Mouse (Mus musculus): Measurements from ENCODE around the gene Gna11. TPM values are rescaled to one million over a fixed set of nuclear protein-coding genes. Genes with fewer than 3 reads are reported as not detected.

Gene Gna11
- 100 to 1,000 TPM; 116 to 117 TPM for total RNA-seq (2021)

DNA sequence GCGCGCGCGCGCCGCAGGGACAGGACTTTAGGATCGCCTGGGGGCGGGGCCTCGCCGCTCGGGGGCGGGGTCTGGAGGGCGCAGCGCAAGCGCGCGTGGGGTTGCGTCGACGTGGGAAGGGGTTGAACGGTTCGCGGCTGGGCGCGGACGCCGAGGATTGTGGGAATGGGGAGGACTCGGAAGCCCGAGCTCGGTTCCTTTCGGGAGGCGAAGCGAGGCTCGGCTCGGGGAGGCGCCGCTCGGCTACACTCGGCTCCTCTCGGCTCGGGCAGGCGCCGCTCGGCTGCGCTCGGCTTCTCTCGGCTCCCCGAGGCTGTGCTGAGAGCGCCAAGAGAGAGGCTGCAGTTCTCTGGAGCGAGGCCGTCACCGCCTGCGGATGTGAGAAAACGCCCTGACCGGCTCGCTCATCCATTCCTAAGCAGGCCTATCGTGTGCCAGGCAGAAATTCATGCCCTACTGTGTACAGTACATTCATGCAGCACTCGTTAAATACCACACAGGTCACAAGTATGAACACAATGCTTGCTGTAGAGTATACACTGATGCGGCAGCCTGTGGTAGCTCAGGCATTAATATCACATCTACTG lies at the start of gene Gna11:
TSS of gene Gna11 (minus strand) at position 30 of the 587 bp plus-strand sequence.
- intact Hi-C loops (cut with DNase I), result no loop called here

DNA sequence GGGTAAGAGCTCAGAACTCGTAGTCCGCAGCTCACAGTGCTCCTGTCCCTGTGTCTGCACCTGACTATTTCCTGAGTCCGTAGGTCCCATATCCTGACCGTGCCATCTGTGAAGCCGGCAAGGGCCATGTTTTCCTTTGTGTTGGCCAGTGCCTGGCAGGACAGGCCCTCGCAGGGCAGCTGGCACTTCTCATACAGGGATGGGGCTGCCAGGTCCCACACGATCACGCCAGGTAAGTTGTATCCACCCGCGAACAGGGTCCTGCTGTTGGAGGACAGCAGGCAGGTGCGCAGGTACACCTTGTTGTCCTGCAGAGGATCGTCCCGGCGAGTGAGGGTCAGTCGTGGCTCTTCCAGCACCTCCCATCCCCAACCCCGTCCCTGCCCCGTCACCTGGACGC lies 48.9 kb upstream of the Gna11 start:
- intact Hi-C loops (cut with DNase I), result no loop called here
- DNase-seq, result no peak

More for the DNA sequence above, at the start of gene Gna11:
- DNase-seq, result peak; percentile 100

DNA sequence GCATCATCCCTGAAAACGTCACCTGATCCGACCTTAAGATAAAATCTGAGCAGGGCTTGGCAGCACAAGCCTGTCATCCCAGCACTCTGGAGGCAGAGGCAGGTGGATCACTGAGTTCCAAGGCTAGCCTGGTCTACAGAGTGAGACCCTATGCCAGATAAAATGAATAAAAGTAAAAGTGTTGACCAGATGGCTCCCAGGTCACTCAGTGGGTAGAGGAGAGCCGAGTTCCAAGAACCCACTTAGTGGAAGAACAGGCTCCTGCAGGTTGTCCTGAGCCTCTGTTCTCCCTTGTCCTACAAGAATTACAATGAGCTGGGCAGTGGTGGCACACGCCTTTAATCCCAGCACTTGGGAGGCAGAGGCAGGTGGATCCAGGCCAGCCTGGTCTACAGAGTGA lies 48.2 kb upstream of the Gna11 start:
- DNase-seq, result no peak
- intact Hi-C loops (cut with DNase I), result no loop called here

DNA sequence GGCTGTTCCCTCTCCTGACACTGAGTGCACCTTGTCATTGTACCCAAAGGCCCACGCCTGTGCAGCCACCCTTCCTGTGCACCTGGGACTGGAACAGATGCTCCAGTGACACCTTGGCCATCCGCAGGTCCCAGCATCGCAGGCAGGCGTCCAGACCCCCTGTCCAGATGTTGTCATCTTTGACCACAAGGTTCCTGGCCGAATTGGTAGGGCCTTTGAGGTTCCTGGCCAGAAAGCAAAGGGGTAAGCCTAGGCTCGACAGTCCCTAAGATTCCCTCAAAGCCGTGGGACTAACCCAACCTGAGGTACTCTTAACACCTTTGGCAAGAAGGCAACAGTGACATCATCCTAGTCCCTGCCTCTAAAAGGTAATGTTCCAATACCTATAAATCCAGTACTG lies 47.6 kb upstream of the Gna11 start:
- intact Hi-C loops (cut with DNase I), result no loop called here
- DNase-seq, result no peak

DNA sequence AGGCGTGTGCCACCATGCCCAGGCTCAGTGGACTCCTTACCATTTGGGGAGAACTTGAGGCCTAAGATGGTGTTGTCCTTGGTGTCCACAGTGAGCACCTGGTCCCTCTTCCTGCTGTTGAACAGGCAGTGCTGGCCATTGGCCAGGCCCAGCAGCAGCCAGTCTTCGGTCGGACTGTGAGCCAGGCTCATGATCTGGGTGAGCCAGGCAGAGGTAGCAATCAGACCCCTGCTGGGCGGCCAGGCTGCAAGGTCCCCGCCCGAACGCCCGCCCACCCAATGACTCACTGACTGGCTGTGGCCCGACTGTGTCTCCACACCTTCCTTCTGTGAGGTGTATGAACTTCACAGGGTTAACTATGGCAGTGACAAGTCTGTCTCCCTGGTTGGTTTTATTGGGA lies 46.9 kb upstream of the Gna11 start:
- intact Hi-C loops (cut with DNase I), result no loop called here

DNA sequence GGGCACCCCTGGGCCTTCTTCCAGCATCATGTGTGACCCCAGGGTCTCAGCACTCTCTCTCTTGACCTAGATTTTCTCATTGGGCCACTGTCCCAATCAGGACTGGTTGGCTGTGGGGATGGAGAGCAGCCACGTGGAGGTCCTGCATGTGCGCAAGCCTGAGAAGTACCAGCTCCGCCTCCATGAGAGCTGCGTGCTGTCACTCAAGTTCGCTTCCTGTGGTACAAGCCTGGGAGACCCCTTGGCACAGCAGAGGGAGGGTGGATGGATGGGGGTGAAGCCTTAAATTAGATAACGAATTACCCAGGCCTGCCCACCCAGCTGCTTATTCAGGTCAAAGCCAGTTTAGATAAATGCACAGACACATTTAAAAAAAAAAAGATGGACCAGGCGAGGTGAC lies 43.7 kb upstream of the Gna11 start:
- DNase-seq, result no peak
- intact Hi-C loops (cut with DNase I), result no loop called here

More for the DNA sequence above, 46.9 kb upstream of the Gna11 start:
- DNase-seq, result peak; percentile 51

DNA sequence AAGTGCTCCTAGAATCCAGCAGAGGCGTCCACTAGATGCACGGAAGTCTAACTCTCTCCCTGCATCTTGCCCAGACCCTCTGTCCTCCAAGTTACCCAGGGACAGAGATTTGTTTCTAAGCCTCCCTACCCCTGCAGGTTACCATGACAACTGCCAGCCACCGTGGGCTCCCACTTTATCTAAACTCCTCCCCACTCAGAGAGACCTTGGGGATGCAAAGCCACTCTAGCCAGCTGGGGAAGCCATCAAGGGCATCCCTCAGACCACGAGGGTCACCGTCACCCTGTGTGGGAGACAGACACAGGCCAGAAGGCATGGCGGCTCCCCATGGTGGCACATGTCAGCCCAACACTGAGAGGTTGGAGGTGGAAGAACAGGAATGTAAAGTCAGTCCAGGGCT lies 38.4 kb upstream of the Gna11 start:
- intact Hi-C loops (cut with DNase I), result no loop called here
- no peak for DNase-seq

DNA sequence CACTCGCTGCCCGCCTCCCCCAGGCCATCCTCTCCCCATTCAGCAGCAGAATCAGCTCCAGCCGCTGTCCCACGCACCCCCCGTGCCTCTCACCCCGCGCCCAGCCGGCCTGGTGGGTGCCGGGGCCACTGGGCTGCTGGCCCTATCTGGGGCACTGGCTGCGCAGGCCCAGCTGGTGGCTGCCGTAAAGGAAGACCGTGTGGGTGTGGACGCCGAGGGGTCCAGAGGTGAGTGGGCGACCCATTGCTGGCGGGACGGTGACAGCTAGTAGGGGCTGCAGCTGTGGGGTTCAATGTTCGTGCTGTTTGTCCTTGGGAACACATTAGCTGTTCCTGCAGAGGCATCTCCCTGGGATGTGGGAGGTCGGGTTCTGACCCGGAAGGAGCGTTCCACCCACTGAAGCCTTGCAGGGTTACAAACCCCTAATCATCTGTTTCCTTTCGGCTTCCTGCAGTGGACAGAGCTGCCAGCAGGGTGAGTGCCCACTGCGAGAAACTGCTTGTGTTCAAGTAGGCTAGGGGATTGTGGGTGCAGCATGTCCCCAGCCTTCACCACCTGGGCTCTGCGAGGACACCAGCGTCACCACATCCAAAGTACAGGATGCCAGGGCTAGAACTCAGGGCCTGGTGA lies 35.6 kb upstream of the Gna11 start:
- intact Hi-C loops (cut with DNase I), result no loop called here
- no peak for DNase-seq

DNA sequence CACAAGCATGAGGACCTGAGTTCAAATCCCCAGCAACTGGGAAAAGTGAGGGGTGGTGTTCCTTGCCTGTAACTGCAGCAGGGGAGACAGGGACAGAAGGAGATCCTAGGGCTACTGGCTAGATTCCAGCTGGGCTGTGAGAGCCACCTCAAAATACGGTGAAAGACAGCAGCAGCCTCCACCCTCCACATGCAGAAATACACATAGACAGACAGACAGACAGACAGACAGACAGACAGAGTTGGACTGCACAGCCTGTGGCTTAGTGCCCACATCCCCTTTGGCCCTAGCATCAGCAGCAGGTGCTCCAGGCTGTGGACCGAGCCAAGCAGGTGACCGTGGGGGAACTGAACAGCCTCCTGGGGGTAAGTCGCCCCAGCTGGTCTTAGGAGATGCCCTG lies 35.0 kb upstream of the Gna11 start:
- DNase-seq, result no peak
- intact Hi-C loops (cut with DNase I), result no loop called here

DNA sequence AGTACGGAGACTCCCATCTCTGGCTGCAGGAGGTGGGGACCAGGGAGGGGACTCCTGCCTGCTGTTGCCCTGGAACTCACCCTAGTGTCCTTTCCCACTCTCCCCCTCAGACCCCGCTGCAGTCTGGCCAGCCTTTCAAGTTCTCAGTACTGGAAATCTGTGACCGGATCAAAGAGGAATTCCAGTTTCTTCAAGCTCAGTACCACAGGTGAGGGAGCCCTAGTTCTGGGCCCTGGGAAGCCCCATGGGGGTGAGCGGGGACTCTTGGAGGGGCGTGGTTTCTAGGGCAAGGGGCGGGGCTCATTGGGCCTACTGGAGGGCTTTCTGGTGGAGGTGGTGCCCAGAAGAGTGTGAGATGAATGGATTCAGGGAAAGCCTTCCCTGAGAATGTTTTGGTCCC lies 30.7 kb upstream of the Gna11 start:
- intact Hi-C loops (cut with DNase I), result no loop called here
- DNase-seq, result no peak

DNA sequence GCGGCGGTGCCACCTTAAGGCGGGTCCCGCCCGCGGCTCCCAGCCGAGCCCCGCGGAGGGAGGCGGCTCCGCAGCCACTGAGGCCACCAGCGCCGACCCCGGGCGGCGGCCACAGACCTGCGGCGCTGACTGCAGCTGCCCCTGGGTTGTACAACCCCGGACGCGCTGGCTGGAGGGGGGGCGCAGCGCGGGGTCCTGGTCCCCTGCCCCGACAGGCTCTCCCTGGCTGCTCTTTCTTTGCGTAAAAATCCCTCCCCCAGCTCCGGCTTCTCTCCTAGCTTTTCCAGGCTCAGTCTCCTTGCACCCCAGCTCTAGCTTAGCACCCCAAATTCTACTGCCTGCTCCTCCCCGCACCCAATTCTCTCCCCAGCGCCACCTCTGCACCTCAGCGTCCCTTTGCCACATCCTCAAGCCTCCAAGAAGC lies 30.2 kb upstream of the Gna11 start:
- DNase-seq, result peak; percentile 43
- intact Hi-C loops (cut with DNase I), result no loop called here

DNA sequence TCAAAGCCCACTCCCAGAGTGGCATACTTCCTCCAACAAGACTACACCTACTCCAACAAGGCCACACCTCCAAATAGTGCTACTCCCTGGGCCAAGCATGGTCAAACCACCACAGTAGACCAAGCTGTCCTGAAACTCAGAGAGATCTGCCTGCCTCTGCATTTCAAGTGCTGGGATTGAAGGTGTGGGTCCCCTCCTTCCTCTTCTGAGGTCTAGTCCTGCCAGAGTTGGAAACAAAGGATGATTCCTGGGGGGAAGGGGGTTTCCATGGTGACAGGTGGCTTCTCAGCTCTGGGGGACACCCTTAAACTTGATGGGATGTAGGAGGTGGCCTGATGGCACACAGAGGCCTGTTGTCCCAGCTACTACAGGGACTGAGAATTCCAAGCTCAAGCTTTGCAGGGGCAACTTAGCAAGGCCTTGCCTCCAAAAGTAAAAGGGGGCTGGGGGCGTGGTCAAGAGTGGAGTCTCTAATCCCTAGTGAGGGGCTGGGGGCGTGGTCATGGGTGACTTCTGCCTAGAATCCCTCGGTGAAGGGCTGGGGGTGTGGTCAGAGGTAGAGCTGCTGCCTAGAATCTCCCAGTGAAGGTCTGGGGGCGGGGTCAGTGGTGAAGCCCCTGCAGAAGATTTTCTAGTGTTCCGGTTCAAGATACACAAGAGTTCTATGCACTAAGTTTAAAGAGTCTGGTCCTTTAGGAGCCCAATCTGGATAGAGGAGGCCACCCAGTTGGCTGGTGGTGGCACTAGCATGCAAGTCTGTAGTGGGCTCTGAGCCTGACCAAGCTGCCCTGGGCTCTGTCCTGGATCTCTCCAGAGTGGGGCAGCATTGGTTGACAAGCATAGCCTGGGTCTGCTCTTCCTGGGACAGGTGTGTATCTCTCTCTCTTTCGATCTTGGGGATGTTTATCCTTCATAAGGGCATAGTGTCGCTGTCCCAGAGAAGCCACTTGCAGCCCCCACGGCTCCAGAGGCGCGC lies 29.4 kb upstream of the Gna11 start, which contains the start of gene Tle2:
TSS of gene Tle2 (plus strand) at position 481 of the 976 bp plus-strand sequence.
- DNase-seq, result peak; percentile 37
- intact Hi-C loops (cut with DNase I), result no loop called here

DNA sequence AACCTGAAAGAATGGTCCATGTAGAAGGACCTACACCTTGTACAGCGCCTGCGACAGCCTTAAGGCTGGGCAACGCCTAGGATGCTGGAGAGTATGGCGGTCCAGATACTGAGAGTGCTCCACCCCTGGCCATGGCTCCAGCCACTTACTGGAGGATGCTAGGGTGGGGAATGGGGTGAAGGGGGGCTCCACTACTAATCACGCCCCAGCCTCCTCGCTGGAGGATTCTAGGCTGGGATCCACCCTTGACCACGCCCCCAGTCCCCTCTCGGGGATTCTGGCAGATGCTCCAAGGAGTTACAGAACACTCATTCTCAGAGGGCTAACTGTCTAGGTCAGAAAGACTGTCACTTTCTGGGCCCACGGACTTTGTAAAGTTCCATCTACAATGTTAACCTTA lies 28.0 kb upstream of the Gna11 start:
- intact Hi-C loops (cut with DNase I), result no loop called here
- peak; percentile 59 for DNase-seq

DNA sequence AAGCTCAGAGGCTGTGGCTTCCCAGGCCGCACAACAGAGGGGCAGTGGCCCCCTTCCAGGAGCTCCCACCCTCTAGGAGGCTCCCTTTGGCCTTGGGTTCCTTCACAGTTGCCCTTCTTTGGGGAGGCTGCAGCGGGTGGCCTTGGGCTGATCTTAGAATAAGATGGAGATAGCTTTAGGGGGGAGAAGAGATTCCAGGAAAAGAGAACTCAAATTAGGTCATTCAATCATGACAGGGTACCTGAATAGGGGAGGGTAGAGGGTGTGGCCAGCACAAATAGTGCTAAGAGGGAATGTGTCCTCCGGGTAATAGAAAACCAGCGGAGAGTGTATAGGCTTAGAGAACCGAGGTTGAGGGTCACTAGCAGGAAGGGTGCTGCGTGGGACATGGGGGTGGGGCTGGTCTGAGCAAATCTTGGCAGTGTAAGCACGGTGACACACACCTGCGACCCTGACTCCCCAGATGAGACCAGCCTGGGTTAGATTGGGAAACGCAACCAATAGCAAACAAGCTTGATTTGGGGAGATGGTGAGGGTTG lies 27.2 kb upstream of the Gna11 start:
- intact Hi-C loops (cut with DNase I), result no loop called here

DNA sequence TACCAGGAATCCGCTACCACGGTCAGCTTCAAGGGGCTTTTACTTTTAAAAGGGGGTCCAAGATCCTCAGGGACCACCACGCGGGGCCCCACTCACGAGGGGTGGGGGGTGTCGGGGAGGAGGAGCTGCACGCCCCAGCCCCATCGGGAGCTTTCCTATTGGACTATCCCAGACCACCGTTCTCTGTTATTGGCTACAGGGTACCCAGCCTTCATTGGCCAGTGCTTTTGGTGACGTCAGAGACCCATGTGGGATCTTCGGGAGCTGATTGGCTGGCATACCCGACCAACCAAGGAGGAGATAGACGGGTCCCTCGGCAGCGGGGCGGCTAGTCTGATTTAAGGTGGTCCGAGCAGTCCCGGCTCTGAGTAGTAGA lies 26.5 kb upstream of the Gna11 start:
- peak; percentile 99 for DNase-seq
- intact Hi-C loops (cut with DNase I), result no loop called here

More for the DNA sequence above, 27.2 kb upstream of the Gna11 start:
- DNase-seq, result no peak

DNA sequence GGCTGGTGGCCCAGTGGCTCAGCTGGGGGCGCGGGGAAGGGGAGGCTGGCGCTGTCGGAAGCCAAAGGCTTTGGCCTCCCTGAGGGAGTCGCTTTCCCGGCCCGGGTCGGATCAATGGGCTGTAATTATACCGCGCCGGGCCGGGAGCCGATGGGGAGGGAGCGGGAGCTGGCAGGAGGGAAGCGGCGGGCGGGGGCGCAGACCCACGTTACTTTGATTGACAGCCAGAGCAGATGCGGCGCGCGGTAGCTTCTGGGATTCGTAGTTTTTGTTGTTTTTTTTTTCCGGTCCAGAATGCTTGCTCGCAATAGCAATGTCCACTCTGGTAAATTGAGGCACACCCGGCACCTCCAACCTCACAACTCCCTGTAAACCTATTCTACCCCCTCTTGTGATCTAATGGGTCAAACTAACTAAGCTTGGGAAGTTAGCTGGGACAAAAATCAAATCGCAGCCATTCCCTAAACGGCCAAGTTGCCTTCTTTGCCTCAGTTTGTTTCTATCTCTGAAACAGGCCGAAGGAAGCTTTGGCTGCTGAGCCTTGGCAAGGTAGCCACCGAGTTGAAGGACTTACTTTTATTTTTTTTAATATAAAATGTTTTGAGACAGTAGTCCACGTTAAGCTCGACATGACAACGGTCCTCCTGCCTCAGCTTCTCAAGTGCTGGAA lies 26.0 kb upstream of the Gna11 start:
- peak; percentile 98 for DNase-seq
- intact Hi-C loops (cut with DNase I), result no loop called here

DNA sequence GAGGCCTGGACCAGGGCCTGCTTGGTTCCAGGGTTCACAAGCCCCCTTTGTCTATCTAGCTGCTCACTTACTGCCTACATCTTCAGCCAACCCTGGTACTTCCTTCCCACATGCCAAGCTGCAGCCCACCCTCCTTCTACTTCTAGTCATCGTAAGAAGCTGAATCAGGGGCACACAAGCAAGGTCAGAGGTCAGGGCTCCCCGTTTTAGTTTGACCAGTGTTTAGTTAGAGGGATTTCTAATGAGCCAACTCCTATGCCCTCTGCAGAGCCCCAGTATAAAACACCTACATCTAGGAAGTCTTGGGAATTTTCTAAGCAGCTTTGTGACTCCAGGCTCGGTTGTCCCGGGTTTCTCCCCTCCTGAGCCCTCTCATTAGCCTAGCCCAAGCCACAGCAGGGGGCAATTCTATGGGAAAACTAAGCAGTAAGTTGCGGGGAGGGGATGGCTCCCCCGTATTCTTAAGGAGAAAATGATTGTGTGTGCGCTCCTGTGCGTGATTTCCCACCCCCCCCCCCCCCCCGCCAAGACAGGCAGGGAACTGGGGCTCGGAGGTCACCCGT lies 25.3 kb upstream of the Gna11 start:
- intact Hi-C loops (cut with DNase I), result no loop called here

DNA sequence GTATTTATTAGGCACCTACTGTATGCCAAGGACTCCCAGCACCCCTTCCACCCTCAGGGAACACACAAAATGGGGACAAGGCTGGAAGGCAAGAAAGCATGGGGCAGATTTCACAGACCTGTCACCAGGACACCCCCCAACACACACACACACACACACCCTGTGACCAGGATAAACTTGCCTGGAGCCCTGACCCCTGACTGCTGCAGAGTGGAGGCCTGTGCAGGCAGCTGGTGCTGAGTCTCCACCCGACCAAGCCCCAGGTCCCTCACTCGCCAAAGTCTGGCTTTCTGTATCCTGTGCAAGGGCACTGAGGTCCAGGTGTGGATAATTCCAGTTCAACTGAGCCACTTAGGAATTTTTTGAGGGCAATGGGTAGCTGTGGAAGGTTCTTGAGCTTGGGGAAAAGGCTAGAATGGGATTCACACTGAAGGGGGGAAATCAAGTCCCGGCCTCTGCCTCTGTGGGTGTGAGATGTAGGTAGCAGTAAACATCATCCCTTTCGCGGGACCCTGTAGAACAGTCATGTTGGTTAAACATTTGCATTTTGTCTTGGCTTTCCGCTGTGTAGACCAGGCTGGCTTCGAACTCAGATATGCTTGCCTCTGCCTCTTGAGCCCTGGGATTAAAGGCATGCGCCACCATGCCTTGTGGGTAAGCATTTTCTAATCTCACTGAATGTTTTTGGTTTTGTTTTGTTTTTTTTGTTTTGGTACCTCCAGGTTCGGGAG lies 24.7 kb upstream of the Gna11 start:
- no peak for DNase-seq
- intact Hi-C loops (cut with DNase I), result no loop called here

More for the DNA sequence above, 25.3 kb upstream of the Gna11 start:
- no peak for DNase-seq

DNA sequence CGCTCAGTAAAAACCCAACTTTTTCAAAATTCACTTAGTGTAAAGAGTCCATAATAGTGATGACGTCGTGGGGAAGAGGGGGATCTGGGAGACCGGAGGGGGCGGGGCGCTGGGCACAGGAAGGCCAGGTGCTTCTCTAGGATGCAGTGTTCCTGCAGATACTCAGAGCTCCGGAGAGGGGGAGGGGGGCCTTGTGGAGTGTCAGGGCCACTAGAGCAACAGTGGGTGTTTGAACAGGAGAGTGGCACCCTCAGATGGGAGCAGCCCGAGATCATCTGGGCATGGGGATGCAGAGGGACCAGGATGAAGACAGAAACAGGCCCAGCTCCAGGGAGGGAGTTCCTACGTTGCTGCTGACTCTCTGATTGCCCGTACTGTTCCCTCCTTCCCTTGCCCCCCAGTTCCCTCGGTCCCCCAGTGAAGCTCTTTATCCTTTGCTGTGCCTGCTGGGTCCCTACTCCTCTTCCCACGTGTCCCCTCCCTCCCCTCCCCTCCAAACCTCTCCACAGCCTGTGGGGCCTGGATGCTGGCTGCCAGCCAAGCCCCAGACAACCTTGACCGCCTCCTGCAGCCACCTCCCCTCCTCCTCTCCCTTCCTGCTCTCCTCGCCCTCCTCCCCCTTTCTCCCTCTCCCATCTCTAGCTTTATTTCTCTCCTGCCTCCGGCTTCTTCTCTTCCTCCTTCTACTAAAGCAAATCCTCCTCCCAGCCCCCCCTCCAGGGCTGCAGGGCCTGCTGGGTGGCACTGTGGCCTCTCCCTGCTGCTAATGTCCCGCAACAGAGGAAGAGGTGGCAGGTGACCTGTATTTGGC lies 23.6 kb upstream of the Gna11 start:
- peak; percentile 81 for DNase-seq
- intact Hi-C loops (cut with DNase I), result no loop called here
